15 mouse cellular contexts compared by ENCODE assay signal in genomic region chr6:108390624-108391324, GRCm38 (mm10).
DNase-seq lines count a peak whose midpoint lies in the region; ATAC-seq and TF ChIP-seq lines count a peak whose summit lies in the region.
"Had no signal": no experiment of that assay in that cellular context is flagged by ENCODE, and none has a peak within 500 bp of the region (broad histone marks: within the 10 kb centered on the region; RNA-seq: fewer than 3 reads in every experiment).

No protein-coding gene starts in this region.

- no peaks in the 10 kb centered on the region for H3K4me1 ChIP-seq in lung, embryonic 14.5 days (ENCODE audit: insufficient read depth)
- H3K4me1 ChIP-seq in lung, adult 2 months (ENCODE audit: control insufficient read depth, insufficient read depth, low read length): no peaks in the 10 kb centered on the region
- H3K4me1 ChIP-seq in lung, embryonic 15.5 days: 0 out of 2 replicates have a peak, but pooled peaks cover 8% of the 10 kb centered on the region
- H3K4me1 ChIP-seq in stomach, postnatal 0 days (replicated peaks; ENCODE audit: control insufficient read depth, insufficient read depth): no peaks in the 10 kb centered on the region
- H3K4me1 ChIP-seq: embryonic facial prominence, embryonic 13.5 days; midbrain, embryonic 13.5 days had no signal

- TF ChIP-seq EP300 in stomach, postnatal 0 days (optimal IDR thresholded peaks at IDR 0.05): no peak

- H3K27ac ChIP-seq in lung, embryonic 14.5 days (ENCODE audit: low read depth): no peak overlapping the region
- 0 out of 2 replicates have a peak overlapping the region, but pooled peaks have one; percentile 29 for H3K27ac ChIP-seq in lung, embryonic 15.5 days
- 0 out of 2 replicates have a peak overlapping the region, but pooled peaks have one; percentile 24 for H3K27ac ChIP-seq in stomach, postnatal 0 days (replicated peaks)
- H3K27ac ChIP-seq: embryonic facial prominence, embryonic 13.5 days; hindbrain, embryonic 14.5 days; midbrain, embryonic 13.5 days had no signal

- peaks cover 45% of the 10 kb centered on the region for H3K36me3 ChIP-seq in lung, embryonic 14.5 days (ENCODE audit: insufficient read depth)
- peaks cover 20% of the 10 kb centered on the region for H3K36me3 ChIP-seq in lung, embryonic 15.5 days
- H3K36me3 ChIP-seq in stomach, postnatal 0 days (ENCODE audit: control insufficient read depth, insufficient read depth, low read length): peaks cover 6% of the 10 kb centered on the region; the same call in 1 of the 2 replicates
- H3K36me3 ChIP-seq: midbrain, embryonic 13.5 days had no signal

- H3K4me2 ChIP-seq in lung, embryonic 14.5 days: no peak overlapping the region
- no peak overlapping the region for H3K4me2 ChIP-seq in lung, embryonic 15.5 days
- no peak overlapping the region for H3K4me2 ChIP-seq in stomach, postnatal 0 days (replicated peaks; ENCODE audit: low read depth)
- H3K4me2 ChIP-seq: embryonic facial prominence, embryonic 13.5 days; hindbrain, embryonic 14.5 days; midbrain, embryonic 13.5 days had no signal

- TF ChIP-seq POLR2A in lung, adult 2 months (IDR thresholded peaks at IDR 0.05; ENCODE audit: borderline replicate concordance, extremely low read depth, low read depth, low read length): no peak

- intact Hi-C loops in heart, postnatal 25 days (cut with DNase I): no loop called here

- no peak overlapping the region for H3K9ac ChIP-seq in lung, embryonic 14.5 days
- no peak overlapping the region for H3K9ac ChIP-seq in lung, embryonic 15.5 days
- no peak overlapping the region for H3K9ac ChIP-seq in stomach, postnatal 0 days (ENCODE audit: low read length)
- H3K9ac ChIP-seq: embryonic facial prominence, embryonic 13.5 days; hindbrain, embryonic 14.5 days; midbrain, embryonic 13.5 days had no signal

- no peaks in the 10 kb centered on the region for H3K27me3 ChIP-seq in lung, embryonic 14.5 days (ENCODE audit: insufficient read depth, low read length)
- no peaks in the 10 kb centered on the region for H3K27me3 ChIP-seq in lung, embryonic 15.5 days
- no peaks in the 10 kb centered on the region for H3K27me3 ChIP-seq in stomach, postnatal 0 days (ENCODE audit: control insufficient read depth, insufficient read depth, low read length)
- H3K27me3 ChIP-seq: embryonic facial prominence, embryonic 13.5 days; midbrain, embryonic 13.5 days; Patski had no signal

- H3K4me3 ChIP-seq in lung, embryonic 14.5 days (ENCODE audit: low read depth, low read length): no peak overlapping the region
- H3K4me3 ChIP-seq in lung, adult 2 months (replicated peaks; ENCODE audit: extremely low read depth, low read depth, low read length): no peak overlapping the region
- H3K4me3 ChIP-seq in lung, embryonic 15.5 days: no peak overlapping the region
- no peak overlapping the region for H3K4me3 ChIP-seq in stomach, postnatal 0 days (ENCODE audit: low read depth, low read length)
- H3K4me3 ChIP-seq: embryonic facial prominence, embryonic 13.5 days; midbrain, embryonic 13.5 days had no signal

- no peaks in the 10 kb centered on the region for H3K9me3 ChIP-seq in lung, embryonic 14.5 days (ENCODE audit: low read depth, low read length)
- no peaks in the 10 kb centered on the region for H3K9me3 ChIP-seq in lung, embryonic 15.5 days
- H3K9me3 ChIP-seq in stomach, postnatal 0 days (ENCODE audit: control insufficient read depth, low read length): no peaks in the 10 kb centered on the region
- H3K9me3 ChIP-seq: embryonic facial prominence, embryonic 13.5 days; midbrain, embryonic 13.5 days had no signal

- ATAC-seq in lung, embryonic 14.5 days (ENCODE audit: insufficient read depth): peak; percentile 58; the same call in 1 of the 2 replicates
- peak; percentile 83 for ATAC-seq in lung, embryonic 15.5 days (ENCODE audit: borderline replicate concordance, extremely low read depth, low FRiP score, low TSS enrichment)
- no peak for ATAC-seq in stomach, postnatal 0 days (ENCODE audit: low FRiP score, low TSS enrichment)
- ATAC-seq: midbrain, embryonic 13.5 days; Patski had no signal

- DNase-seq in lung, embryonic 14.5 days: peak; percentile 44
- no peak for DNase-seq in lung, adult 2 months
- peak; percentile 34 for DNase-seq in heart, postnatal 25 days (ENCODE audit: low spot score)
- DNase-seq in stomach, postnatal 0 days (ENCODE audit: low spot score): no peak
- DNase-seq in right cerebral cortex, postnatal 25 days: no peak
- no peak for DNase-seq in left cerebral cortex, adult 8-10 months (ENCODE audit: low spot score in 2 of 2)
- no peak for DNase-seq in testis, postnatal 10 days (ENCODE audit: low spot score)
- DNase-seq: adrenal gland, adult 8-10 months; cerebellum, adult 9-11 months; thymus, adult 2 months had no signal

- 57% methylated on average over 6 of the region's 6 CpGs for WGBS in lung, embryonic 14.5 days
- 72% methylated on average over 6 of the region's 6 CpGs for WGBS in lung, adult 2 months
- WGBS in lung, embryonic 15.5 days: 61% methylated on average over 6 of the region's 6 CpGs
- WGBS in stomach, postnatal 0 days: 55% methylated on average over 6 of the region's 6 CpGs

- no peak for TF ChIP-seq CTCF in lung, embryonic 14.5 days (IDR thresholded peaks at IDR 0.05; ENCODE audit: low read depth)
- no peak for TF ChIP-seq CTCF in lung, adult 2 months (IDR thresholded peaks at IDR 0.05; ENCODE audit: insufficient read depth, low read length)
- TF ChIP-seq CTCF in stomach, postnatal 0 days (IDR thresholded peaks at IDR 0.05; ENCODE audit: low read depth): no peak

Comparison
In these comparisons a context has a peak if more than half of its experiments do, and no peak if none do; other contexts are left out.
1. DNase-seq: peak in lung, embryonic 14.5 days (single experiment) and heart, postnatal 25 days (single experiment); none in lung, adult 2 months (single experiment), stomach, postnatal 0 days (single experiment), right cerebral cortex, postnatal 25 days (single experiment), left cerebral cortex, adult 8-10 months (0 of 2) and testis, postnatal 10 days (single experiment).